Mouse (Mus musculus) CH12.LX (cell line): ENCODE measurements around the gene Ak4. TPM values are rescaled to one million over a fixed set of nuclear protein-coding genes. Genes with fewer than 3 reads are reported as not detected.

Experiments used
- DNase-seq: peaks from one replicate; pipeline ENCODE4 v3.0.0-alpha.2; 2013; ENCODE audit errors: extremely low read depth
- H3K27ac ChIP-seq: 2 replicates; pipeline ENCODE4 v1.5.1; 2012; ENCODE audit warnings: low read depth, mild to moderate bottlenecking, control low read depth, moderate library complexity; ENCODE audit not compliant: insufficient read depth
- H3K27me3 ChIP-seq: replicated peaks from 2 replicates; pipeline ENCODE3; 2012; ENCODE audit warnings: inconsistent platforms
- H3K36me3 ChIP-seq, 2 experiments: replicated peaks in 1 of 2; 2 replicates each; pipeline versions ENCODE3 to v1.6.1; 2012; ENCODE audit warnings: inconsistent platforms in 1 of 2, low read length in 1 of 2, mild to moderate bottlenecking in 1 of 2, mixed read lengths in 1 of 2, moderate library complexity in 1 of 2; ENCODE audit not compliant: control insufficient read depth in 1 of 2, insufficient read depth in 1 of 2
- H3K4me1 ChIP-seq, 2 experiments: 2 replicates each; pipeline ENCODE4 v1.6.1; 2012; ENCODE audit warnings: inconsistent platforms in 1 of 2, moderate library complexity in 1 of 2; ENCODE audit not compliant: insufficient read depth in 2 of 2, control insufficient read depth in 1 of 2
- H3K4me2 ChIP-seq: 2 replicates; pipeline ENCODE4 v1.6.1; 2012; ENCODE audit warnings: low read depth, mild to moderate bottlenecking, control low read depth; ENCODE audit not compliant: poor library complexity, insufficient read depth, severe bottlenecking
- H3K4me3 ChIP-seq, 3 experiments: fragments of 150-350 bp in 1 of 3; sonication (generic) in 1 of 3; replicated peaks in 1 of 3; 2 replicates each; pipeline versions ENCODE3 to v1.5.1; 2011 to 2012; ENCODE audit warnings: low read depth in 2 of 3, low read length in 2 of 3, mild to moderate bottlenecking in 2 of 3, moderate library complexity in 2 of 3, control low read depth in 1 of 3, improper control_type of control experiment in 1 of 3, inconsistent platforms in 1 of 3, mixed read lengths in 1 of 3; ENCODE audit not compliant: poor library complexity in 1 of 3
- H3K79me2 ChIP-seq: replicated peaks from 2 replicates; pipeline ENCODE4 v1.6.1; 2012; ENCODE audit warnings: mild to moderate bottlenecking, moderate library complexity; ENCODE audit not compliant: control insufficient read depth, poor library complexity, insufficient read depth, severe bottlenecking; ENCODE audit errors: extremely low read depth
- H3K9ac ChIP-seq: 2 replicates; pipeline ENCODE4 v1.6.1; 2012; ENCODE audit warnings: low read depth, mild to moderate bottlenecking, control low read depth, moderate library complexity; ENCODE audit not compliant: insufficient read depth
- H3K9me3 ChIP-seq: replicated peaks from 2 replicates; pipeline ENCODE3; 2012; ENCODE audit warnings: low read length, inconsistent platforms, mixed read lengths
- CHD1 ChIP-seq: IDR thresholded peaks from 2 replicates; pipeline ENCODE4 v1.6.1; 2012; ENCODE audit warnings: low read depth, low read length, improper control_type of control experiment, inconsistent platforms
- CHD2 ChIP-seq: IDR thresholded peaks from 2 replicates; pipeline ENCODE4 v1.6.1; 2011; ENCODE audit warnings: low read length, improper control_type of control experiment
- E2F4 ChIP-seq: IDR thresholded peaks from 2 replicates; pipeline ENCODE4 v1.6.1; 2011; ENCODE audit warnings: low read depth, low read length, improper control_type of control experiment; ENCODE audit not compliant: insufficient replicate concordance
- ELF1 ChIP-seq: IDR thresholded peaks from 2 replicates; pipeline ENCODE4 v1.6.1; 2014; ENCODE audit warnings: low read depth, mild to moderate bottlenecking, inconsistent platforms, low read length, improper control_type of control experiment
- EP300 ChIP-seq: IDR thresholded peaks from 2 replicates; pipeline ENCODE4 v1.6.1; 2011; ENCODE audit warnings: low read length, improper control_type of control experiment
- ETS1 ChIP-seq: conservative IDR thresholded peaks from 2 replicates; pipeline ENCODE4 v1.6.1; 2012; ENCODE audit warnings: low read depth, mild to moderate bottlenecking, inconsistent platforms, low read length, improper control_type of control experiment, moderate library complexity
- GABPA ChIP-seq: IDR thresholded peaks from 2 replicates; pipeline ENCODE4 v1.6.1; 2012; ENCODE audit warnings: low read depth, low read length, improper control_type of control experiment, inconsistent platforms; ENCODE audit not compliant: insufficient replicate concordance
- HCFC1 ChIP-seq: IDR thresholded peaks from 2 replicates; pipeline ENCODE4 v1.6.1; 2012; ENCODE audit warnings: low read depth, mild to moderate bottlenecking, inconsistent platforms, low read length, improper control_type of control experiment
- IRF4 ChIP-seq: IDR thresholded peaks from 2 replicates; pipeline ENCODE4 v1.6.1; 2014; ENCODE audit warnings: low read depth, mild to moderate bottlenecking, inconsistent platforms, low read length, improper control_type of control experiment
- MAZ ChIP-seq: IDR thresholded peaks from 2 replicates; pipeline ENCODE4 v1.6.1; 2012; ENCODE audit warnings: low read depth, mild to moderate bottlenecking, inconsistent platforms, low read length, improper control_type of control experiment, moderate library complexity
- MXI1 ChIP-seq: IDR thresholded peaks from 2 replicates; pipeline ENCODE4 v1.6.1; 2011; ENCODE audit warnings: mild to moderate bottlenecking, low read depth, low read length, improper control_type of control experiment
- NELFE ChIP-seq: IDR thresholded peaks from 2 replicates; pipeline ENCODE4 v1.6.1; 2011; ENCODE audit warnings: low read depth, low read length, improper control_type of control experiment
- NRF1 ChIP-seq: IDR thresholded peaks from 2 replicates; pipeline ENCODE4 v1.6.1; 2014; ENCODE audit warnings: low read depth, mild to moderate bottlenecking, inconsistent platforms, low read length, improper control_type of control experiment, moderate library complexity
- POLR2AphosphoS2 ChIP-seq: IDR thresholded peaks from 2 replicates; pipeline ENCODE4 v1.6.1; 2011; ENCODE audit warnings: low read depth, low read length, improper control_type of control experiment
- RAD21 ChIP-seq: IDR thresholded peaks from 2 replicates; pipeline ENCODE4 v1.6.1; 2011; ENCODE audit warnings: low read depth, mild to moderate bottlenecking, low read length, improper control_type of control experiment, moderate library complexity
- RCOR1 ChIP-seq: conservative IDR thresholded peaks from 2 replicates; pipeline ENCODE4 v1.6.1; 2012; ENCODE audit warnings: low read depth, mild to moderate bottlenecking, inconsistent platforms, low read length, improper control_type of control experiment
- TBP ChIP-seq: conservative IDR thresholded peaks from 2 replicates; pipeline ENCODE4 v1.6.1; 2011; ENCODE audit warnings: low read depth, low read length, improper control_type of control experiment
- TCF12 ChIP-seq: IDR thresholded peaks from 2 replicates; pipeline ENCODE4 v1.6.1; 2014; ENCODE audit warnings: low read depth, mild to moderate bottlenecking, inconsistent platforms, low read length, improper control_type of control experiment
- UBTF ChIP-seq: IDR thresholded peaks from 2 replicates; pipeline ENCODE4 v1.6.1; 2012; ENCODE audit warnings: low read depth, mild to moderate bottlenecking, inconsistent platforms, low read length, improper control_type of control experiment, moderate library complexity
- USF2 ChIP-seq: conservative IDR thresholded peaks from 2 replicates; pipeline ENCODE4 v1.6.1; 2011; ENCODE audit warnings: low read depth, low read length, improper control_type of control experiment
- ZC3H11A ChIP-seq: IDR thresholded peaks from 2 replicates; pipeline ENCODE4 v1.6.1; 2012; ENCODE audit warnings: low read depth, mild to moderate bottlenecking, inconsistent platforms, low read length, improper control_type of control experiment
- ZKSCAN1 ChIP-seq: IDR thresholded peaks from 2 replicates; pipeline ENCODE4 v1.6.1; 2012; ENCODE audit warnings: low read depth, inconsistent platforms, low read length, improper control_type of control experiment, borderline replicate concordance
- ZMIZ1 ChIP-seq: IDR thresholded peaks from 2 replicates; pipeline ENCODE4 v1.6.1; 2012; ENCODE audit warnings: low read depth, mild to moderate bottlenecking, inconsistent platforms, low read length, improper control_type of control experiment
- ZNF384 ChIP-seq: IDR thresholded peaks from 2 replicates; pipeline ENCODE4 v1.6.1; 2012; ENCODE audit warnings: low read depth, low read length, improper control_type of control experiment, inconsistent platforms
- dilution Hi-C: fragments of 300-500 bp; cut with MboI; formaldehyde crosslinking; loops from 2 replicates; pipeline ENCODE4 v1.14.3; 2020; ENCODE audit warnings: low sequenced_read_pairs; ENCODE audit not compliant: extremely low pct_unique_long_range_greater_than_20kb, extremely low pct_ligation_motif_present
- in situ Hi-C: fragments of 300-500 bp; cut with MboI; formaldehyde crosslinking; loops from 3 replicates; pipeline ENCODE4 v1.14.3; 2019; ENCODE audit warnings: low sequenced_read_pairs, low pct_ligation_motif_present, low pct_unique_long_range_greater_than_20kb, mixed read lengths
- polyA plus RNA-seq: library from polyadenylated mRNA; unstranded; fragments of >175 nt; gene quantifications from 2 replicates; pipeline ENCODE4 v1.2.1, GENCODE M21; 2012; ENCODE audit warnings: low read depth; ENCODE audit not compliant: insufficient read length
- total RNA-seq, 2 experiments: library from RNA; depleted of rRNA; stranded (reverse); fragments of 300-350 nt in 1 of 2; fragments of >200 nt in 1 of 2; gene quantifications; 2 replicates each; pipeline ENCODE4 v1.2.3; 2012 to 2014

Gene Ak4
- total and polyA plus RNA-seq, 3 experiments = 11.8 to 49.4 (median 23.0) TPM

DNA sequence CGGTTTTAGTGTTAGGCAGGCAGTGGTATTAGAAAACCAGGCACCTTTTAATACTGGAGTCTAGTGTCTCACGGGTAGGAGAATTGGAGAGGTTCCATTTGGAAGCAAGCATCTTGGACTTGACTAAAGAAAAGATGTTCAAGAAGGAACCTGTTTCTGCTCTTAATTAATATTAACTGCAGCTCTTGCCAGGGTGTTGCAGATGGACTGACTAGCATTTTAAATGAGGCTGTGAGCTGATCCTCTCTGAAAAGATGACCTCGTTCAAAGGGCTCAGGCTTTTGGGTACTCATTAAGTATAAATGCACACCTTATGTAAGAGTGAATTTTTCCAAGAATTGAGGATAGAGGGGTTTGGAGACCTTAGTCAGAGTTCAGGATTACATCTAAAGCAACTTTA is 5.4 kb downstream of the Ak4 start:
- in situ Hi-C loops (no loop called here), dilution Hi-C loops (no loop called here)
- Histone ChIP-seq H3K27me3 (no peaks in the 10 kb centered on the region), H3K79me2 (no peaks in the 10 kb centered on the region), H3K9me3 (no peaks in the 10 kb centered on the region), H3K27ac (no peak overlapping the region), H3K36me3 (peaks cover 0 to 6% of the 10 kb centered on the region in 2 experiments), H3K4me3 (no peak overlapping the region), H3K4me1 (peaks cover 0 to 41% of the 10 kb centered on the region in 2 experiments; a peak in 2 of 4 replicates), H3K4me2 (no peak overlapping the region), H3K9ac (no peak overlapping the region)
- TF ChIP-seq USF2 (no peak), RCOR1 (no peak), ZMIZ1 (no peak), ELF1 (no peak), ZKSCAN1 (no peak), CHD1 (no peak)
- no peak for DNase-seq

DNA sequence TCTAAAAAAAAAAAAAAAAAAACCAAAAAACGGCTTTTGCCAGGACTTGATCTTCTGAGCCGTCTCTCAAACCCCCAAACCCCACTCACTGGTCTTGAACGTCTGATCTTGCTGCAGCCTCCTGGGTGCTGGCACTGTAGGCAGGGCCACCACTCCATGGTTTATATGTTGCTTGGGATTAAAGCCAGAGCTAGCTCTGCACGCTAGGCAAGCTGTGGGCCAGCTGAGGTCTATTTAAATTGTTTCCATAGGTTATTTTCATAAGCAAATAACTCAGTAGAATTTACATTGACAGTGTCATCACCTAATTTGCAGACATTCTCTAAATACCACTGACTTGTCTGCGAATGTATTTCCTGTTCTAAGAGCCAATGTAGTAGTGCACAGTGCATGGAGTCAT is 6.0 kb downstream of the Ak4 start:
- dilution Hi-C loops = no loop called here
- DNase-seq = no peak
- H3K4me1 ChIP-seq = peaks cover 0 to 41% of the 10 kb centered on the region in 2 experiments; a peak in 2 of 4 replicates
- H3K36me3 ChIP-seq = peaks cover 0 to 9% of the 10 kb centered on the region in 2 experiments
- H3K9ac ChIP-seq = no peak overlapping the region
- TF ChIP-seq MXI1 (no peak), E2F4 (no peak), NELFE (no peak), TBP (no peak), POLR2AphosphoS2 (no peak), TCF12 (no peak), ETS1 (no peak), HCFC1 (no peak), ZKSCAN1 (no peak), RAD21 (no peak), ZC3H11A (no peak), CHD2 (no peak), IRF4 (no peak), NRF1 (no peak), GABPA (no peak), EP300 (no peak), ZNF384 (no peak), UBTF (no peak), MAZ (no peak), ELF1 (no peak)
- TF ChIP-seq, all 38 proteins: peak for 0
- Histone ChIP-seq H3K4me3 (no peak overlapping the region), H3K9me3 (no peaks in the 10 kb centered on the region), H3K79me2 (no peaks in the 10 kb centered on the region), H3K27ac (no peak overlapping the region), H3K27me3 (no peaks in the 10 kb centered on the region), H3K4me2 (no peak overlapping the region)
- in situ Hi-C loops = no loop called here
